Comparison of ENCODE assay signal across 22 mouse cellular contexts in genomic region chr12:27916401-27916920, GRCm38 (mm10).
A peak's percentile ranks its signal among the peaks of the same experiment; 100 is the strongest.
DNase-seq lines count a peak whose midpoint lies in the region; ATAC-seq and TF ChIP-seq lines count a peak whose summit lies in the region.
"Had no signal": no experiment of that assay in that cellular context is flagged by ENCODE, and none has a peak within 500 bp of the region (broad histone marks: within the 10 kb centered on the region; RNA-seq: fewer than 3 reads in every experiment).

No protein-coding gene starts in this region.

- H3K36me3 ChIP-seq in embryonic facial prominence, embryonic 14.5 days (ENCODE audit: control insufficient read depth, insufficient read depth, low read length) = no peaks in the 10 kb centered on the region
- no peaks in the 10 kb centered on the region for H3K36me3 ChIP-seq in embryonic facial prominence, embryonic 10.5 days (replicated peaks)
- H3K36me3 ChIP-seq in heart, embryonic 10.5 days = no peaks in the 10 kb centered on the region
- no peaks in the 10 kb centered on the region for H3K36me3 ChIP-seq in kidney, adult 2 months (ENCODE audit: control insufficient read depth, insufficient read depth, low read length)
- H3K36me3 ChIP-seq: embryonic facial prominence, embryonic 13.5 days; liver, embryonic 13.5 days; lung, embryonic 15.5 days had no signal

- H3K27me3 ChIP-seq in embryonic facial prominence, embryonic 14.5 days (replicated peaks; ENCODE audit: control insufficient read depth, insufficient read depth, low read length) = no peaks in the 10 kb centered on the region
- no peaks in the 10 kb centered on the region for H3K27me3 ChIP-seq in embryonic facial prominence, embryonic 10.5 days (replicated peaks; ENCODE audit: low read depth, poor library complexity, severe bottlenecking)
- H3K27me3 ChIP-seq in heart, embryonic 10.5 days (ENCODE audit: insufficient read depth, poor library complexity, severe bottlenecking) = no peaks in the 10 kb centered on the region
- no peaks in the 10 kb centered on the region for H3K27me3 ChIP-seq in kidney, adult 2 months (replicated peaks; ENCODE audit: control insufficient read depth, insufficient read depth, low read length)
- H3K27me3 ChIP-seq: embryonic facial prominence, embryonic 13.5 days; liver, embryonic 13.5 days; lung, embryonic 15.5 days had no signal

- peak; percentile 33 for DNase-seq in embryonic facial prominence, embryonic 14.5 days (ENCODE audit: low spot score)
- no peak for DNase-seq in embryonic facial prominence, embryonic 10.5 days (ENCODE audit: low spot score)
- DNase-seq in heart, postnatal 4 days = peak; percentile 14
- no peak for DNase-seq in heart, embryonic 10.5 days (ENCODE audit: low spot score)
- peak; percentile 36 for DNase-seq in kidney, postnatal 14 days
- no peak for DNase-seq in kidney, adult 2 months
- peak; percentile 28 for DNase-seq in lung, postnatal 36 days
- DNase-seq: adrenal gland, postnatal 10 days; cerebellum, adult 2 months; cerebellum, postnatal 25 days; gastrocnemius, postnatal 36 days; layer of hippocampus, adult 9-11 months; liver, embryonic 13.5 days; midbrain, embryonic 14.5 days; right cerebral cortex, postnatal 25 days; spleen, adult 18-20 months had no signal

- H3K4me1 ChIP-seq in embryonic facial prominence, embryonic 14.5 days (ENCODE audit: control insufficient read depth, insufficient read depth, low read length) = no peaks in the 10 kb centered on the region
- no peaks in the 10 kb centered on the region for H3K4me1 ChIP-seq in embryonic facial prominence, embryonic 10.5 days
- no peaks in the 10 kb centered on the region for H3K4me1 ChIP-seq in heart, embryonic 10.5 days
- H3K4me1 ChIP-seq in kidney, adult 2 months (ENCODE audit: control insufficient read depth, insufficient read depth, low read length) = no peaks in the 10 kb centered on the region
- H3K4me1 ChIP-seq: embryonic facial prominence, embryonic 13.5 days; liver, embryonic 13.5 days; lung, embryonic 15.5 days had no signal

- H3K27ac ChIP-seq in embryonic facial prominence, embryonic 14.5 days (replicated peaks; ENCODE audit: low read depth, low read length) = no peak overlapping the region
- H3K27ac ChIP-seq in embryonic facial prominence, embryonic 10.5 days (replicated peaks) = no peak overlapping the region
- H3K27ac ChIP-seq in heart, embryonic 10.5 days = no peak overlapping the region
- no peak overlapping the region for H3K27ac ChIP-seq in kidney, adult 2 months (ENCODE audit: insufficient read depth, low read depth, low read length)
- H3K27ac ChIP-seq: embryonic facial prominence, embryonic 13.5 days; hindbrain, postnatal 0 days; left cerebral cortex, adult 2 months; liver, embryonic 13.5 days; lung, embryonic 15.5 days had no signal

- no peak overlapping the region for H3K9ac ChIP-seq in embryonic facial prominence, embryonic 14.5 days (ENCODE audit: low read depth, low read length)
- H3K9ac ChIP-seq: embryonic facial prominence, embryonic 13.5 days; liver, embryonic 13.5 days; lung, embryonic 15.5 days had no signal

- TF ChIP-seq CTCF in kidney, adult 2 months (conservative IDR thresholded peaks at IDR 0.05; ENCODE audit: insufficient read depth, insufficient read length, low read depth, low read length) = no peak

- no peak overlapping the region for H3K4me3 ChIP-seq in embryonic facial prominence, embryonic 14.5 days (ENCODE audit: low read depth, low read length)
- no peak overlapping the region for H3K4me3 ChIP-seq in embryonic facial prominence, embryonic 10.5 days
- H3K4me3 ChIP-seq in heart, embryonic 10.5 days = no peak overlapping the region
- no peak overlapping the region for H3K4me3 ChIP-seq in kidney, adult 2 months (ENCODE audit: insufficient read depth, low read depth, low read length)
- H3K4me3 ChIP-seq: embryonic facial prominence, embryonic 13.5 days; left cerebral cortex, adult 2 months; liver, embryonic 13.5 days; lung, embryonic 15.5 days had no signal

- no peaks in the 10 kb centered on the region for H3K9me3 ChIP-seq in embryonic facial prominence, embryonic 14.5 days (ENCODE audit: control insufficient read depth, low read length)
- no peaks in the 10 kb centered on the region for H3K9me3 ChIP-seq in embryonic facial prominence, embryonic 10.5 days
- H3K9me3 ChIP-seq in heart, embryonic 10.5 days = no peaks in the 10 kb centered on the region
- H3K9me3 ChIP-seq: embryonic facial prominence, embryonic 13.5 days; liver, embryonic 13.5 days; lung, embryonic 15.5 days had no signal

- H3K4me2 ChIP-seq in embryonic facial prominence, embryonic 14.5 days (ENCODE audit: low read depth, low read length) = no peak overlapping the region
- H3K4me2 ChIP-seq: embryonic facial prominence, embryonic 13.5 days; liver, embryonic 13.5 days; lung, embryonic 15.5 days had no signal

- TF ChIP-seq POLR2A in kidney, adult 2 months (IDR thresholded peaks at IDR 0.05; ENCODE audit: low read depth, low read length) = no peak

- 71% methylated on average over 3 of the region's 3 CpGs for WGBS in embryonic facial prominence, embryonic 14.5 days
- 79% methylated on average over 3 of the region's 3 CpGs for WGBS in embryonic facial prominence, embryonic 10.5 days
- 81% methylated on average over 3 of the region's 3 CpGs for WGBS in heart, embryonic 10.5 days
- WGBS in kidney, adult 2 months = 29% methylated on average over 3 of the region's 3 CpGs

- ATAC-seq in embryonic facial prominence, embryonic 14.5 days (ENCODE audit: low read depth) = no peak
- ATAC-seq in activated CD4-positive, CD25-positive, alpha-beta regulatory T cell, adult 4 months = no peak
- ATAC-seq: hindbrain, postnatal 0 days; intestine, embryonic 16.5 days had no signal

Comparison
In these comparisons a context has a peak if more than half of its experiments do, and no peak if none do; other contexts are left out.
1. DNase-seq: peak in embryonic facial prominence, embryonic 14.5 days (single experiment), heart, postnatal 4 days (single experiment), kidney, postnatal 14 days (single experiment) and lung, postnatal 36 days (single experiment); none in embryonic facial prominence, embryonic 10.5 days (single experiment), heart, embryonic 10.5 days (single experiment) and kidney, adult 2 months (single experiment).